Mouse (Mus musculus) splenic B cell, adult 2 months (primary cell): ENCODE measurements at regions not wholly inside any gene's neighbourhood (a gene's known extent, or its start where the extent isn't known, plus 50 kb on each side); places are given as distances from the start of the nearest gene placed in this dataset.

ENCODE experiments used
- DNase-seq: peaks from one replicate; pipeline ENCODE4 v3.0.0-alpha.2; 2011; ENCODE audit warnings: low read depth, low spot score
- H3K27me3 ChIP-seq: 2 replicates; pipeline ENCODE4 v1.6.1; 2012; ENCODE audit warnings: mild to moderate bottlenecking, low read length, moderate library complexity, mixed read lengths; ENCODE audit not compliant: control insufficient read depth, poor library complexity, insufficient read depth, severe bottlenecking
- H3K36me3 ChIP-seq: 2 replicates; pipeline ENCODE4 v1.6.1; 2012; ENCODE audit warnings: mild to moderate bottlenecking, low read length, moderate library complexity, mixed read lengths; ENCODE audit not compliant: control insufficient read depth, poor library complexity, insufficient read depth, severe bottlenecking

DNA sequence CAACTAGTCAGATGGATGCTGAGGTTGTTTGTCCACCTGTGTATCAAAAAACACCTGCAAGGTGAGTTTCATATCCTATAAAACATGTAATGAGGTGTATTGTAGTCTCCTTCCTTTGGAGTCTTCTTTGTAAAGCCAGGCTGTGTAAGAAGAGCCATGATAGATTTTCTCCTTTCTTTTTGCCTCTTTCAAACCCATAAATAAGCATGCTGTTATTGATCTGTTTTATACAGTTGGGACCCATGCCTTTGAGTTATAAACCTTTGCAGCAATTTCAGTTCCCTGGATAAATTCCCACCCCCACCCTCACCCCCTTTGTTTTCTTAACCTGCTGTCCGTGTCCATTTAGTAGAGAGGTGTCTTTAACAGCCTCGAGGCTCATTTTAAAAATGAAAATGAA lies 131.0 kb upstream of the Rgs17 start:
- no peak for DNase-seq
- no peaks in the 10 kb centered on the region for H3K36me3 ChIP-seq
- H3K27me3 ChIP-seq, result no peaks in the 10 kb centered on the region

- Histone ChIP-seq H3K36me3 (no peaks in the 10 kb centered on the region), H3K27me3 (no peaks in the 10 kb centered on the region)
- no peak for DNase-seq
Observed at GRCm38 (mm10) chr10:6043358-6043757, 121.2 kb upstream of the Rgs17 start.

- no peaks in the 10 kb centered on the region for H3K36me3 ChIP-seq
- H3K27me3 ChIP-seq, result no peaks in the 10 kb centered on the region
- no peak for DNase-seq
Observed at GRCm38 (mm10) chr10:6039771-6040170, 117.6 kb upstream of the Rgs17 start.

- peak; percentile 5 for DNase-seq
- H3K27me3 ChIP-seq, result no peaks in the 10 kb centered on the region
- no peaks in the 10 kb centered on the region for H3K36me3 ChIP-seq
Observed at GRCm38 (mm10) chr10:6035792-6036487, 113.7 kb upstream of the Rgs17 start.

DNA sequence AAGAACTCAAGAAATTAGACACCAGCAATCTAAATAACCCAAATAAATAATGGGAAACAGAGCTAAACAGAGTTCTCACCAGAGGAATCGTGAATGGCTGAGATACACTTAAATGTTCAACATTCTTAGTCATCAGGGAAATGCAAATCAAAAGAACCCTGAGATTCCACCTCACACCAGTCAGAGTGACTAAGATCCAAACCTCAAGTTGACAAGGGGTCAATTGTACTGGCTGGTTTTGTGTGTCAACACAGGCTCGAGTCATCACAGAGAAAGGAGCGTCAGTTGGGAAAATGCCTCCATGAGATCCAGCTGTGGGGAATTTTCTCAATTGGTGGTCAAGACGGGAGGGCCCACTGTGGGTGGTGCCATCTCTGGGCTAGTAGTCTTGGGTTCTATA lies 110.3 kb upstream of the Rgs17 start:
- no peak for DNase-seq
- H3K27me3 ChIP-seq, result no peaks in the 10 kb centered on the region
- H3K36me3 ChIP-seq, result no peaks in the 10 kb centered on the region

- DNase-seq, result no peak
- H3K27me3 ChIP-seq, result no peaks in the 10 kb centered on the region; the same call in 1 of the 2 replicates
- no peaks in the 10 kb centered on the region for H3K36me3 ChIP-seq
Observed at GRCm38 (mm10) chr10:6027551-6027950, 105.4 kb upstream of the Rgs17 start.

- Histone ChIP-seq H3K27me3 (no peaks in the 10 kb centered on the region; the same call in 1 of the 2 replicates), H3K36me3 (no peaks in the 10 kb centered on the region)
- DNase-seq, result no peak
Observed at GRCm38 (mm10) chr10:6026317-6026716, 104.1 kb upstream of the Rgs17 start.

DNA sequence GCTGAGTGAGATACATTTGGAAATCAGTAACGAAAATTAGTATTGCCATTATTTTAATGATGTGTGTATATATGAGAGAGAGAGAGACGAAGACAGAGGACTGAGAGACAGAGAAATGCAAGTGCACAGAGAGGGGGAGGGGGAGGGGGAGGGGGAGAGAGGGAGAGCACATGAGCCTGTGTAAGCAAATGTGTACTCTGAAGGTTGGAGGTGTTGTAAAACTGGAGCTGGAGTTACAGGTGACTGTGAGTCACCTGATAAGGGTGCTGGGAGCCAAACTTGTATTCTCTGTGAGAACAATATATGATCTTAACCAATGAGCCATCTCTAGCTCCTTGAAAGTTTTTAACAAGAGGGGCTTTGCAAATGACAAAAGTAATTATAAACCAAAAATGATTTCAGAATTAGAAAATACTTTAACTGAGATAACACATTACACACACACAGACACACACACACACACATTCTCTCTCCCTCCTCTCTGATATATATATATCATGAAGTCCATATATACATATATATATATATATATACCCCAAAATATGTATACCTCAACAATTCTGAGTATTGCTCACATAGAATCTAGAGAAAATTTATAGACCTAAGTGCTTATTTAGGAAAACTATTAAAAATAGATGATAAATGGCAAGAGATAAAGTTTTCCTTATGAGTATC lies 100.5 kb upstream of the Rgs17 start:
- DNase-seq, result no peak
- no peaks in the 10 kb centered on the region; the same call in 1 of the 2 replicates for H3K27me3 ChIP-seq
- no peaks in the 10 kb centered on the region for H3K36me3 ChIP-seq

- no peaks in the 10 kb centered on the region for H3K36me3 ChIP-seq
- H3K27me3 ChIP-seq, result no peaks in the 10 kb centered on the region; the same call in 1 of the 2 replicates
- no peak for DNase-seq
Observed at GRCm38 (mm10) chr10:6020944-6021684, 98.9 kb upstream of the Rgs17 start.

DNA sequence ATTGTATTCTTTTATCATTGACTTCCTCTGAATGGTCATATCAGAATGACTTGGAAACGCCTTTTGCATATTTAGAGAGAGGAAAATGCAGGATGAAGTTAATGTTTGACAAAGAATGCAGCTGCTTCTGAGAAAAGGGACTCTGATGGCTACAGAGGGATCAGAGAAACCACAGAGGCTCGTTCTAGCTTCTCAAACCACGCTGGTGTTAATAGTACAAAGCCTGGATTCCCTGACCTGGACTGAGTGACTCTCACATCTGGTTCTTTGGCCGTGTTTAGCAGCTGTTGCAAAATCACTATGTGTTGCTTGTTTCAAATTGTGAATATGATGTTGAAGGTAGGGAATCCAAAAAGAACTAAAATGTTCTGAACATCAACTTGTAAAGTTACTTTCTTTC lies 91.5 kb upstream of the Rgs17 start:
- DNase-seq, result no peak
- H3K27me3 ChIP-seq, result no peaks in the 10 kb centered on the region

GRCm38 (mm10) chr10:6011541-6011940 lies 89.3 kb upstream of the Rgs17 start:
- H3K27me3 ChIP-seq, result no peaks in the 10 kb centered on the region
- DNase-seq, result no peak
- no peaks in the 10 kb centered on the region for H3K36me3 ChIP-seq

More for the DNA sequence above, 91.5 kb upstream of the Rgs17 start:
- no peaks in the 10 kb centered on the region for H3K36me3 ChIP-seq

GRCm38 (mm10) chr10:6011029-6011428 lies 88.8 kb upstream of the Rgs17 start:
- no peaks in the 10 kb centered on the region for H3K36me3 ChIP-seq
- DNase-seq, result no peak
- no peaks in the 10 kb centered on the region for H3K27me3 ChIP-seq

GRCm38 (mm10) chr10:6007238-6007972 lies 85.2 kb upstream of the Rgs17 start:
- Histone ChIP-seq H3K27me3 (no peaks in the 10 kb centered on the region), H3K36me3 (no peaks in the 10 kb centered on the region)
- DNase-seq, result no peak

DNA sequence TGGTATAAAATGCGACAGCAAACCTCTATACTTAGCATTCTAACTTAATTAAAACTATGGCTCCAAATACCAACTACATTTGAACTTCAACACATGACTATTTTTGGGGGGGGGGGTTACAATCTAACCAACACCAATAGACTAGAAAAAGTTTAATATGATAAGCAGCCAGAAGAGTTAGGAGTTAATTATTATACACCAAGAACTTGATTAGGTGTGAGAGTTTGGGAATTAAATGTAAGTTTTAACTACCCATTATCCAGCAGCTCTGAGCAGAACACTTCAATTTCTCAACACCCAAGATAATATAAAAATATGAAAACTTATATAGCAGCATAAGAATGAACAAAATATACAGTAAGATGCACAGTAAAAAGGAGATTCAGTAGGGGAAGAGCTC lies 59.2 kb upstream of the Rgs17 start:
- no peak for DNase-seq
- H3K27me3 ChIP-seq, result no peaks in the 10 kb centered on the region

More for the DNA sequence above, 59.2 kb upstream of the Rgs17 start:
- no peaks in the 10 kb centered on the region for H3K36me3 ChIP-seq
